Mouse (Mus musculus): ENCODE measurements at regions not wholly inside any gene's neighbourhood (a gene's known extent, or its start where the extent isn't known, plus 50 kb on each side); places are given as distances from the start of the nearest gene placed in this dataset.

DNA sequence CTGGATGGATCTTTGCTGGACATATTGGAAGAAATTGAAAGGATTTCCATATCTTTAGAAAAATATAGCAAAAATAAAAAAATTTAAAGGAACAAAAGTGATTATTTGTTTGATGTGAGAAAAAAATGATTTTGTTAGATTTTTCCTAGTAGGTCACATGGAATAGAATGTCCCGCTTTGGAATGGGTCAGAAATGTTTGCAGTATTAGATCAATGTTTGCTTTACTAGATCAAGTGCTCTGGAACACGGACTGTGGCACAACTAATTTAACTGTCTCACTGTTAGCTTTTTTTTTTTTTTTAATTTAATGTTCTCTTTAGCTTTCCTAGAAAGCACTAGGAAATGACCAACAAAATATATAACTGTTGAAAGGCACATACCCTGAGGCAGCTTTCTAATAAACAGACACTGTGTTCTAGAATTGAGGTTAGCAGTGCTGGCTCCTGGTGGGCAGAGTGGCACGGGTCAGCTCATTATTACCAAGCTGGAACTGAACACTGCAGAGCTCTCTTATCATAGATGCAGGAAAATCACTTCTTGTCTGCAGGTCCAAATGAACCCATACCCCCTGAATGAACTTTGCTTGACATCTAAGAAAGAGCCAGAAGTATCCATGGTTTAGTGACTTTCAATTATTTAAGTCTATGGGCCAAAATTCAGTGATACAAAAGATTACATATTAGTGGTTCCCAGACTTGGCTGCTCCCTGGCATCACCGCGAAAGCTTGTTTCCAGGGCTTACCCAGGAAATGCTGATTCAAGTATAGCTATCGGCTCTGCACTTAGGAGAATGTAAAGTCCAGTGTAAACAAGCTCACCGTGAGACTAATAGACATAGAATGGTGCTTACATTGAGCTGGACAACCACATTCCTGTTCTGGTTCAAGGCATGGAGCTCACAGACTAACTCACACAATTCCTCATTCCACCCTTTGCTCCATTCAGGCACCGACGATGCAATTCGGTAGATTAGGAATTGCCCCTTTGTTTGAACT lies 320.4 kb upstream of the Nr5a2 start:
- WGBS (ENCODE audit: insufficient replicate concordance) = 68% methylated on average over 10 of the region's 10 CpGs
- Histone ChIP-seq H3K9ac (no peak overlapping the region), H3K27me3 (no peaks in the 10 kb centered on the region), H3K36me3 (no peaks in the 10 kb centered on the region), H3K27ac (no peak overlapping the region), H3K4me2 (no peak overlapping the region), H3K4me1 (replicated peaks) (no peaks in the 10 kb centered on the region), H3K9me3 (replicated peaks) (no peaks in the 10 kb centered on the region), H3K4me3 (replicated peaks) (no peak overlapping the region)
- DNase-seq (no peak), ATAC-seq (ENCODE audit: low read depth) (no peak)

- Histone ChIP-seq H3K4me2 (no peak overlapping the region), H3K9me3 (replicated peaks) (no peaks in the 10 kb centered on the region), H3K9ac (no peak overlapping the region), H3K27ac (no peak overlapping the region), H3K4me3 (replicated peaks) (no peak overlapping the region), H3K27me3 (no peaks in the 10 kb centered on the region), H3K4me1 (replicated peaks) (no peaks in the 10 kb centered on the region), H3K36me3 (no peaks in the 10 kb centered on the region)
- DNase-seq (no peak), ATAC-seq (ENCODE audit: low read depth) (no peak)
- 87% methylated on average over 2 of the region's 2 CpGs for WGBS (ENCODE audit: insufficient replicate concordance)
Measured at GRCm38 (mm10) chr1:137279981-137280380, 319.7 kb upstream of the Nr5a2 start.

DNA sequence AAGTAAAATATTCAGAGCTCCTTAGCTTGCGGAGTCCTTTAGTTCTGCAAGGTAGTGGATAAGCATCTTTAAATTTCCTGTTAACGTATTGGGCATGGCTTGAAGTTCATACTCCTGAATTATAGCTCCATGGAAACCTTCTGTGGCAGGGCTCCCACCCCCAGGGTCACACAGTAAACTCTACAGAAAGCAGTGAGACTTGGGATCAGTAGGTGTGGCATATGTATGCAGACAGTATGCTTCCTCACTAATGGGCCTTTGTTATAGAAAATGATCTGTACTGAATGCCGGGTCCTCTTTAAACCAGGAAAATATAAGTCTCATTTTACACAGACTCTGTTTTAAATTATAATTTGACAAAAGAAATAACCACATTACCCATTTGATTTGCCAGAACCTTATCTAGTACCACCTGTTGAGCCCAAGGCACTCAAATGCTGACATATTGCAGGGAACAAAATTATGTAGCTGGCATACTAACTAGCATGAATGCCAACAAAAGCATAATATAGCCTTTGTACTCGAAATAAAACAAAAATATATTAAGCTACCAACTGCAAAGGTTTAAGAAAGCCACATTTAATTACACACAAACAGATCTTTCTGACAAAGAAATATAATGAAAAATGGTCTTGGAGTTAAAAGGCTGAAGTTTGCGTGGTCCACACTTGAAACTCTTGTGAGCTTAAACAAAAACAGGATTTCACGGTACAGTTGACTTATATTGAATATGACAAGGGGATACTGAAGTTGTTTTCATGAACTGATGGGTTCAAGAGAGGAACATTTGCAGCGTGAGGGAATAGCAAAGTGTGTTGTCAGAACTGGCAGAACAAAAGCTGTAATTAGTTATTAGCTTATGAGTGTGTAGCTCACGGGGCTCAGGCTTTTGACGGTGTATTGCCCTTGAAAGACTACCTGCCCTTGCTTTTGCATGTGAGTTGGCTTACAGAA lies 310.7 kb upstream of the Nr5a2 start:
- Histone ChIP-seq H3K4me1 (replicated peaks) (no peaks in the 10 kb centered on the region), H3K36me3 (no peaks in the 10 kb centered on the region), H3K4me3 (replicated peaks) (no peak overlapping the region), H3K4me2 (no peak overlapping the region), H3K9me3 (replicated peaks) (no peaks in the 10 kb centered on the region), H3K27me3 (no peaks in the 10 kb centered on the region), H3K9ac (no peak overlapping the region), H3K27ac (no peak overlapping the region)
- ATAC-seq (ENCODE audit: low read depth) (no peak), DNase-seq (no peak)
- WGBS (ENCODE audit: insufficient replicate concordance) = 62% methylated on average over 9 of the region's 9 CpGs

- no peak overlapping the region for H3K27ac ChIP-seq
- H3K36me3 ChIP-seq = no peaks in the 10 kb centered on the region
- H3K4me3 ChIP-seq (replicated peaks) = no peak overlapping the region
- no peaks in the 10 kb centered on the region for H3K27me3 ChIP-seq
- no peak overlapping the region for H3K9ac ChIP-seq
- H3K9me3 ChIP-seq (replicated peaks) = no peaks in the 10 kb centered on the region
- DNase-seq (no peak), ATAC-seq (ENCODE audit: low read depth) (no peak)
- WGBS (ENCODE audit: insufficient replicate concordance) = 71% methylated on average over 1 of the region's 1 CpGs
- no peak overlapping the region for H3K4me2 ChIP-seq
- no peaks in the 10 kb centered on the region for H3K4me1 ChIP-seq (replicated peaks)
Measured at GRCm38 (mm10) chr1:137262806-137263370, 302.6 kb upstream of the Nr5a2 start.

GRCm38 (mm10) chr1:137262121-137262525 lies 301.9 kb upstream of the Nr5a2 start:
- no peaks in the 10 kb centered on the region for H3K4me1 ChIP-seq (replicated peaks)
- no peak overlapping the region for H3K9ac ChIP-seq
- no peaks in the 10 kb centered on the region for H3K27me3 ChIP-seq
- 53% methylated on average over 5 of the region's 5 CpGs for WGBS (ENCODE audit: insufficient replicate concordance)
- H3K4me2 ChIP-seq = no peak overlapping the region
- no peak overlapping the region for H3K27ac ChIP-seq
- DNase-seq (no peak), ATAC-seq (ENCODE audit: low read depth) (no peak)
- no peak overlapping the region for H3K4me3 ChIP-seq (replicated peaks)
- H3K36me3 ChIP-seq = no peaks in the 10 kb centered on the region
- H3K9me3 ChIP-seq (replicated peaks) = no peaks in the 10 kb centered on the region

GRCm38 (mm10) chr1:137256294-137256693 lies 296.0 kb upstream of the Nr5a2 start:
- 80% methylated on average over 3 of the region's 3 CpGs for WGBS (ENCODE audit: insufficient replicate concordance)
- Histone ChIP-seq H3K27ac (no peak overlapping the region), H3K4me1 (replicated peaks) (no peaks in the 10 kb centered on the region), H3K27me3 (no peaks in the 10 kb centered on the region), H3K4me3 (replicated peaks) (no peak overlapping the region), H3K4me2 (no peak overlapping the region), H3K9me3 (replicated peaks) (no peaks in the 10 kb centered on the region), H3K9ac (no peak overlapping the region), H3K36me3 (no peaks in the 10 kb centered on the region)
- no peak for ATAC-seq (ENCODE audit: low read depth)
- DNase-seq = no peak

DNA sequence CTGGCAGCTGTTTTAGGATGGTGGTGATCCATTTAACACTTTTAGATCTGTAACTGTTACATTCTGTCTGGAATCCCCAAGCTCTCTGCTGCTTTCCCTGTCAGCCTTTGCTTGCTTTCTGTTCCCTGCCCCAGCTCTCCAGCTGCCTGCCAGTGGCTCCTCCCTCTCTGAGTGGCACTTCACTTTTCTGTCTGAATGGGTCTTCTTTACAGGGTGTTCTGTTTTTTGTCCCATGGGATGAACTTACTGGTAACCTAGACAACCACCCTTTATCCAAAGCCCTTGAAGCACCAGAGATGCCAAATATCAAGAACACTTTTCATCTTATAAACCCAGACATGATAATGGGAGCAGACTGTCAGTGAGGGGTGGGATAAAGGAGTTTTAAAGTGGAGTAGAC lies 294.8 kb upstream of the Nr5a2 start:
- Histone ChIP-seq H3K9me3 (replicated peaks) (no peaks in the 10 kb centered on the region), H3K27ac (no peak overlapping the region)
- no peak for ATAC-seq (ENCODE audit: low read depth)

DNA sequence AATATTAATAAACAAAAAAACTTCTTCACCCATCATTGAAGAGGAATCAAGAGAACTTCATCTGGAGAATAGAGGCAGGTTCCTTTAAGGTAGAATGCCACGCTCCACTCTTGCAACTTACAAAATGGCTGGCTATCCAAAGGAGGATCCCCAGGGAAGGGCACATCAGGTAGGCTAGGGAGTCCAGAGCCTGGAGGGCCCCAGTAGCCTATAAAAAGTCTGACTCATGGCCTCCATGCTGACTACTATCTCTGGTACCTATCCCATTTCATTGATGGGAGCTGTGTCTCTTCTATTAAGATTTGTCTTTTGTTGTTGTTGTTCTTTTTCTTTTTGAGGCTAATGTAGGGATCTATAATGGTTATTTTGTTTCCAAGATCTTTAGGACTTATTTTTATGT lies 294.4 kb upstream of the Nr5a2 start:
- H3K4me3 ChIP-seq (replicated peaks) = no peak overlapping the region
- H3K9me3 ChIP-seq (replicated peaks) = no peaks in the 10 kb centered on the region
- 63% methylated on average over 1 of the region's 1 CpGs for WGBS (ENCODE audit: insufficient replicate concordance)
- H3K9ac ChIP-seq = no peak overlapping the region
- H3K27ac ChIP-seq = no peak overlapping the region
- H3K4me2 ChIP-seq = no peak overlapping the region
- ATAC-seq (ENCODE audit: low read depth) = no peak
- DNase-seq = no peak
- H3K4me1 ChIP-seq (replicated peaks) = no peaks in the 10 kb centered on the region
- H3K27me3 ChIP-seq = no peaks in the 10 kb centered on the region
- H3K36me3 ChIP-seq = no peaks in the 10 kb centered on the region

More for the DNA sequence above, 294.8 kb upstream of the Nr5a2 start:
- Histone ChIP-seq H3K4me2 (no peak overlapping the region), H3K36me3 (no peaks in the 10 kb centered on the region), H3K4me3 (replicated peaks) (no peak overlapping the region), H3K27me3 (no peaks in the 10 kb centered on the region), H3K4me1 (replicated peaks) (no peaks in the 10 kb centered on the region), H3K9ac (no peak overlapping the region)
- DNase-seq = no peak

GRCm38 (mm10) chr1:137227098-137227485 lies 266.8 kb upstream of the Nr5a2 start:
- 71% methylated on average over 4 of the region's 4 CpGs for WGBS (ENCODE audit: insufficient replicate concordance)
- Histone ChIP-seq H3K9me3 (replicated peaks) (no peaks in the 10 kb centered on the region), H3K36me3 (no peaks in the 10 kb centered on the region), H3K27me3 (no peaks in the 10 kb centered on the region), H3K27ac (no peak overlapping the region), H3K4me1 (replicated peaks) (peaks cover 6% of the 10 kb centered on the region; the same call in 1 of the 2 replicates), H3K4me2 (no peak overlapping the region), H3K4me3 (replicated peaks) (no peak overlapping the region), H3K9ac (no peak overlapping the region)
- ATAC-seq (ENCODE audit: low read depth) (no peak), DNase-seq (no peak)

DNA sequence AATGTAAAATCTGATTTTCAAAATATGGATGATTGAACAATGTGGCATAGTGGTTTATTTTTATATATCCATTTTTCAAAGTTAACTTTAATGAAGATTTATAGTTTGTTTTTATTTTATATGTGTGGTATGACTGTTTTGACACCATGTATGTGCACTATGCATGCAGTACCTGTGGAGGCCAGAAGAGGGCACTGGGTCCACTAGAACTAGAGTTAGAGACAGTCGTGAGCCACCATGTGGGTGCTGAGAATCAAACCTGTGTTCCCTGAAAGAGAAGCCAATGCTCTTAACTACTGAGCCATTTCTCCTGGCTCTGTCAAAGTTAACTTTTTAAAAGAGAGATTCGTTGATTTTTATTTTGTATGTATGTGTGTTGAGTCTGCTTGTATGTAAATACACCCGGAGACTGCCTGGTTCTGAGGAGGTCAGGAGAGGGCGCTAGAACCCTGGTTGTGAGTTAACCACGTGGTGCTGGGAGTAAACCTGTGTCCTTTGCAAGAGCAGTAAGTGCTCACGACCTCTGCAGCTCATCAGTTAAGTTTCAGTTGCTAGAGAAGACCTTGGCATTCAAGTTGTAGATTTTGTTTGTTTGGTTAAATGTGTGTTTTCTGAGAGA lies 266.3 kb upstream of the Nr5a2 start:
- Histone ChIP-seq H3K27ac (no peak overlapping the region), H3K9ac (no peak overlapping the region), H3K4me2 (no peak overlapping the region), H3K27me3 (0 out of 2 replicates have a peak, but pooled peaks cover 2% of the 10 kb centered on the region), H3K4me1 (replicated peaks) (peaks cover 9% of the 10 kb centered on the region; the same call in 1 of the 2 replicates), H3K9me3 (replicated peaks) (no peaks in the 10 kb centered on the region), H3K4me3 (replicated peaks) (no peak overlapping the region), H3K36me3 (no peaks in the 10 kb centered on the region)
- no peak for ATAC-seq (ENCODE audit: low read depth)
- no peak for DNase-seq
- 59% methylated on average over 6 of the region's 6 CpGs for WGBS (ENCODE audit: insufficient replicate concordance)

DNA sequence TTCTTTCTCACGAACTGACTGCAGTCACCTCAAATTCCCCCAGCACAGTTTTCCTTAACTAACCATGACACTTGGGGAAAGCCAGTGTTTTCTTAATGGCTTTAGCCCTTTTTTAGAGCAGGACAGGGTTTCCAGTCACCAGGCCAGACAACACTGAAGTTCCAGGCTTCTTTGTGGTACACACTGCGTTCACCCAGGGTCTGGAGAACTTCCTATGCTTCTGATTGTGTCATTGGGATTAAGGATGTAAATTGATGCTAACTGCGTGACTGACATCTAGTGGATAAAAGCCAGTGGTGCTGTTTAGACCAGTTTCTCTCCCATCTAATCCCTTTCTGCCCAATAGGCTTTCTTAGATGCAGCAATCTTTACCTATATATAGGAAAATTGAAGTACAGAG lies 265.2 kb upstream of the Nr5a2 start:
- Histone ChIP-seq H3K27me3 (0 out of 2 replicates have a peak, but pooled peaks cover 3% of the 10 kb centered on the region), H3K4me3 (replicated peaks) (no peak overlapping the region), H3K36me3 (no peaks in the 10 kb centered on the region), H3K4me2 (no peak overlapping the region), H3K9me3 (replicated peaks) (no peaks in the 10 kb centered on the region), H3K9ac (no peak overlapping the region), H3K27ac (no peak overlapping the region), H3K4me1 (replicated peaks) (peaks cover 11% of the 10 kb centered on the region; the same call in 1 of the 2 replicates)
- ATAC-seq (ENCODE audit: low read depth) = no peak
- 28% methylated on average over 3 of the region's 3 CpGs for WGBS (ENCODE audit: insufficient replicate concordance)
- no peak for DNase-seq
